Mouse (Mus musculus) liver, embryonic 11.5 days (tissue): ENCODE results near the gene Dscaml1. TPM values are rescaled to one million over a fixed set of nuclear protein-coding genes. Genes with fewer than 3 reads are reported as not detected.

Source experiments
- ATAC-seq: fragments of 200-750 bp; cut with Nextera tagmentation; replicated peaks from 2 replicates; pipeline ENCODE4 v1.8.0; 2017; ENCODE audit warnings: moderate number of reproducible peaks, mild to moderate bottlenecking, moderate TSS enrichment, moderate library complexity; ENCODE audit not compliant: low FRiP score
- DNase-seq: peaks from one replicate; pipeline ENCODE4 v3.0.0-alpha.2; 2017; ENCODE audit warnings: low spot score
- H3K27ac ChIP-seq: fragments of 300-500 bp; sonication (generic); 2 replicates; pipeline ENCODE4 v1.5.1; 2014; ENCODE audit warnings: mild to moderate bottlenecking, low read depth, low read length, control low read depth
- H3K27me3 ChIP-seq: fragments of 300-500 bp; sonication (generic); replicated peaks from 2 replicates; pipeline ENCODE4 v1.6.1; 2014; ENCODE audit warnings: low read length, mixed read lengths; ENCODE audit not compliant: control insufficient read depth, insufficient read depth
- H3K36me3 ChIP-seq: fragments of 300-500 bp; sonication (generic); 2 replicates; pipeline ENCODE4 v1.6.1; 2014; ENCODE audit warnings: mild to moderate bottlenecking, low read length, moderate library complexity, mixed read lengths; ENCODE audit not compliant: control insufficient read depth, insufficient read depth
- H3K4me1 ChIP-seq: fragments of 300-500 bp; sonication (generic); replicated peaks from 2 replicates; pipeline ENCODE4 v1.6.1; 2014; ENCODE audit warnings: low read length, mixed read lengths; ENCODE audit not compliant: control insufficient read depth, insufficient read depth
- H3K4me2 ChIP-seq: fragments of 300-500 bp; sonication (generic); 2 replicates; pipeline ENCODE4 v1.6.1; 2014; ENCODE audit warnings: mild to moderate bottlenecking, control low read depth, moderate library complexity
- H3K4me3 ChIP-seq: fragments of 300-500 bp; sonication (generic); 2 replicates; pipeline ENCODE4 v1.5.1; 2014; ENCODE audit warnings: low read depth, low read length, control low read depth
- H3K9ac ChIP-seq: fragments of 300-500 bp; sonication (generic); 2 replicates; pipeline ENCODE4 v1.6.1; 2014; ENCODE audit warnings: low read depth, low read length, control low read depth
- H3K9me3 ChIP-seq: fragments of 300-500 bp; sonication (generic); 2 replicates; pipeline ENCODE4 v1.6.1; 2016; ENCODE audit warnings: low read length, inconsistent platforms, mixed read lengths; ENCODE audit not compliant: control insufficient read depth
- WGBS: fragments of 180-500 bp; shearing (Covaris S2); extraction: QIAGEN DNeasy Blood & Tissue Kit; methylation state at CpG from one replicate; pipeline ENCODE4 v1.1.7; 2014; 5-methylcytosine and 5-hydroxymethylcytosine counted together
- polyA plus RNA-seq: library from polyadenylated mRNA; unstranded; fragments of >200 nt; fragmentation: Nextera tagmentation; extraction: Ambion mirVana; gene quantifications from 2 replicates; pipeline ENCODE4 v1.2.1, GENCODE M21; 2014

Gene Dscaml1
- polyA plus RNA-seq, 1 experiment from 2014 or later: 0.27 TPM

DNA sequence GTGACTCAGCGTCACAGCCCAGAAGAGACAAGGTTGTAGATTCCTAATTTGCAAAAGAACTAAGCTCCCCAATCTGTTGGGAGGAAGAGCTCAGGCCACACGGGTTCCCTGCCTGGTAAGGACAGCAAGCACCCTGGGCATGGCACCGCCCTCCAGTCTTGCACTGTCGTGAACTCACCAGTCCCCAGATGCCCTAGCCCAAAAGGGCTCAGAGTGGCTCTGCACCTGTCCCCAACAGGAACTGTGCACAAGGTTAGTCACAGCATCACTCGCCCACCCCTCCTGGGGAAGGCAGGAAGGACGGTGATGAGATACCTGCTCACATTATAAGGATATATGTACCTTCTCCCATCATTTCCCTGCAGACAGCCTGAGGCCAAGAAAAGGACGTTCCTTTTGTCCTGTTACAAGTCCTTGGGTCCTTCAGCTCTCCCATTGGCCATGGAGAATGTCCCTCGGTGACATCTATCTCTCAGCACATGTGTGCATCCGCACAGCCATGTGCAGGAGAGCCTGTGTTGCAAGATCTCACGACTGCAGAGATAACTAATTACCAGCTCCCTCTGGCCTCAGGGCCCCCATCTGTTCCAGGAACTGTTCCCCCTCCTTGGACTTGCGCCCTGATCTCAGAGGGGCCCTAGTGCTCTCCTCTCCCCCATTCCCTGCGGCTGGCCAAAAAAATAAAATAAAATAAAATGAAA is 312.7 kb downstream of the Dscaml1 start:
- no peaks in the 10 kb centered on the region for H3K36me3 ChIP-seq
- DNase-seq (no peak), ATAC-seq (no peak)
- H3K9me3 ChIP-seq: no peaks in the 10 kb centered on the region
- H3K27me3 ChIP-seq: no peaks in the 10 kb centered on the region
- H3K4me1 ChIP-seq: no peaks in the 10 kb centered on the region
- H3K4me2 ChIP-seq: no peak overlapping the region
- no peak overlapping the region for H3K9ac ChIP-seq
- H3K27ac ChIP-seq: no peak overlapping the region
- H3K4me3 ChIP-seq: no peak overlapping the region
- 64% methylated on average over 12 of the region's 12 CpGs for WGBS

DNA sequence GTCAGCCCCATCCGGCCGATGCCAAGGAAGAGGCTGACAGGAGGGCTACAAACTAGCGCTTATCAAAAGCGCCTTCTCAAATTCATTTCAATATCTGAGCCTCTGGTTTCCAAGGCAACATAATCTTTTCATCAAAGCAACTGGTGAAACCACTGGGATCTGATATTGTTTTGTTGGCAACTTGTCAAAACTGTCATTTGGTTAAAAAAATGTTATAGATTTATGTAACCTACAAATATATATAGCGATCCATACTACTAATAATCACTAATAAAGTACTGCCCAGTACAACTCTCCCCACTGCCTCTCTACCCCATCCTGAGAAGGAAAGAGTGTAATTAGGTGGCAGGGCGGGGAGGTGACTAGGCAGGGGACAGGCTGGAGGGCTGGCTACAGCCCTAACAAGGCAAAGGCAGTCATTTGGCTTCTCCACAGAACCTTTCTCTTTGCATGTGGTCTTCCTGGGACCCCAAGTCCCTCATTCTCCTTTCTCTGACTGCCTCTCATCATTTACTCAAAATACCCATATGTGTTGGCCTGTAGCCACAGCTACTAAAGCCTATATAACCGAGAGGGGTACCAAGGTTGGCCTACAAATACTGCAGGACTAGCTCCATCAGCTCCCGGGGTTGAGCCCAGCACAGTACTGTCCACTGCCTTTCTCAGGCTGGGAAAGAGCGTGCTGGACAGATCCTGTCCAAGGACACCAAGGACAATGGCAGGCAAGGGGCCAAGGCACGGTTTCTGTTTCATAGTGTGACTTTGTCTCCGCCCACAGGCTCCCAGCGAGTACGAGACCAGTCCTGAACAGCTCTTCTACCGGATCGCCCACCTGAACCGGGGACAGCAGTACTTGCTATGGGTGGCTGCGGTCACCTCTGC is 313.5 kb downstream of the Dscaml1 start:
- H3K4me1 ChIP-seq: no peaks in the 10 kb centered on the region
- WGBS: 71% methylated on average over 17 of the region's 17 CpGs
- no peaks in the 10 kb centered on the region for H3K36me3 ChIP-seq

DNA sequence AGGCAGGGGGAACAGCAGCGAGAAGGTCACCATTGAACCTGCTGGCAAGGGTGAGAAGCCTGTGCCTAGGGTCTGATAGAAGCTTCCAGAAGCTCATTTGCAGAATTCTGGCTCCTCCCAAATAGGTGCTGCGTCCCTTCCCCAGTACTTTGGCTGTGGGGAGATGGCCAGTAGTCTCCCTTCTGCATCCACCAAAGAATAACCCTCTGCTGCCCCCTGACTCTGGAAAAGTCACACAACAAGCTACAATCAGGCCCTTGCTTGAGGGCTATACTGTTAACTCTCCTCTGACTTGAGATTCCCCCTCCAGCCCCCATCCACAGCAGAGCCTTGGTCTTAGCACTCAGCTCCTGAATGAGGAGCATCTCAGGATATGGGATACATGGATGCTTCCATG is 314.2 kb downstream of the Dscaml1 start:
- no peak overlapping the region for H3K4me2 ChIP-seq
- no peak overlapping the region for H3K27ac ChIP-seq
- no peaks in the 10 kb centered on the region for H3K27me3 ChIP-seq
- WGBS: 78% methylated on average over 2 of the region's 2 CpGs
- no peaks in the 10 kb centered on the region for H3K36me3 ChIP-seq
- H3K9me3 ChIP-seq: no peaks in the 10 kb centered on the region
- no peak overlapping the region for H3K9ac ChIP-seq
- DNase-seq: no peak
- H3K4me1 ChIP-seq: no peaks in the 10 kb centered on the region
- H3K4me3 ChIP-seq: no peak overlapping the region
- ATAC-seq: no peak

More for the DNA sequence above, 313.5 kb downstream of the Dscaml1 start:
- no peak for DNase-seq
- no peaks in the 10 kb centered on the region for H3K27me3 ChIP-seq
- H3K9ac ChIP-seq: no peak overlapping the region
- ATAC-seq: no peak
- no peak overlapping the region for H3K4me2 ChIP-seq
- no peak overlapping the region for H3K27ac ChIP-seq
- H3K9me3 ChIP-seq: no peaks in the 10 kb centered on the region
- H3K4me3 ChIP-seq: no peak overlapping the region

DNA sequence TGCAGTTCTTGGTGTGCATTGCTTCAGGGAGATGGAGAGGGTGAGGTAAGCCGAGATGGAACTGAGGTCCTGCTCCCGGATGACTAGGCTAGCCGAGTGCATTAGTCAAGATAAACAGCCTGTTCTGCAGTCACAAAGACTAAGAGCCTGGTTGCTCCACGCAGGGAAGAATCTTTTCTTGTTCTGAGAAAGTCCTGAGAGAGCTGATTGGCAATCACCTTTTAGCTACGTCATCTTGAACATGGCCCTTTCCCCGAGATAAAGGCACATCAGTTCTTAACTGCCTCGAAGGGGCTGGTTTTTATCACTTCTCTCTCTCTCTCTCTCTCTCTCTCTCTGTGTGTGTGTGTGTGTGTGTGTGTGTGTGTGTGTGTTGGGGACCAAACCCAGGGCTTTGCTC is 319.0 kb downstream of the Dscaml1 start:
- 31% methylated on average over 7 of the region's 7 CpGs for WGBS
- Histone ChIP-seq H3K4me3 (no peak overlapping the region), H3K36me3 (no peaks in the 10 kb centered on the region), H3K4me1 (no peaks in the 10 kb centered on the region), H3K4me2 (no peak overlapping the region), H3K27me3 (no peaks in the 10 kb centered on the region), H3K27ac (no peak overlapping the region), H3K9ac (no peak overlapping the region), H3K9me3 (no peaks in the 10 kb centered on the region)
- no peak for ATAC-seq
- DNase-seq: no peak

DNA sequence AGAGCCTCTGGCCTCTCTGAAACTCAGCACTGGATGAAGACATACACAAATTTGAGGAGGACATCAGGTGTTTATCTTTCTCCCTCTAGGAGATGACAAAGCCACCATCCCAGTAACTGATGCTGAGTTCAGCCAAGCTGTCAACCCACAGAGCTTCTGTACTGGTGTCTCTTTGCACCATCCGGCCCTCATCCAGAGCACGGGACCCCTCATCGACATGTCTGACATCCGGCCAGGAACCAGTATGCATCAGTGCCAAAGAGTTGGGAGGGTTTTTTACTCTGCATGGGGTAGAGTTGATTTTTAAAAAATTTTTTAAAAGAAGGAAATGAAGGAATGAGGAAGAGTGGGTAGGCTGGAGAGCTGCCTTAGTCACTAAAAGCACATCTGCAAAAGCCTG is 323.5 kb downstream of the Dscaml1 start:
- no peak overlapping the region for H3K4me3 ChIP-seq
- ATAC-seq: no peak
- no peak overlapping the region for H3K27ac ChIP-seq
- H3K4me2 ChIP-seq: no peak overlapping the region
- no peaks in the 10 kb centered on the region for H3K4me1 ChIP-seq
- no peaks in the 10 kb centered on the region for H3K27me3 ChIP-seq
- WGBS: 84% methylated on average over 4 of the region's 4 CpGs
- H3K9me3 ChIP-seq: no peaks in the 10 kb centered on the region
- no peak for DNase-seq
- no peak overlapping the region for H3K9ac ChIP-seq
- H3K36me3 ChIP-seq: no peaks in the 10 kb centered on the region

DNA sequence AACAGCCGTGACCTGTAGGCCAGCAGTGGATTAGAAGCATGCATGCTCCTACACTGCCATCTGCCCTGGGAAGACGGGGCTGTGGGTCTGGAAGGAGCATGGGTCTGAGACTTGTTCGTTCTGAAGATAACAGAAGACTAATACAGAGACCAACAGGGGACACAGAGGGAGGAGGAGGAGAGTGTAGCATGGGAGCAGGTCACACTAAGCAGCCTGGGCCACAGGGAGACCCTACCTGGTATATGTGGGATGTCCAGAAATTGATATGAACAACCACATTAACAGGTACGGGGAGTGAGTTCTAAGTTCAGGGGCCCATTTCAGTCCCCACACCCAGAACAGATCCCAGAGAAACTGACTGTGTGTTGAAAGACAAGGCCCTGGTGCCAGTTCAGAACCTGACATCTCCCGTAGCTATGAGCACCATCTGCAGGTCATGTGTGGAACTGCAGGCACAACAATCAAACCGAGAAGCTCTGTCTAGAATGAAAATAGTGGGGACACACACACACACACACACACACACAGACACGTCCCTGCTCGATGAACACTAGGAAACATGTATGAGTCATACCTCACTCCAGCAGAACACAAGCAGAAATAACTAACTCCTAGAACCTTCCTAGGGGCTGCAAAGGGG is 328.1 kb downstream of the Dscaml1 start:
- 28% methylated on average over 8 of the region's 8 CpGs for WGBS
- Histone ChIP-seq H3K4me2 (no peak overlapping the region), H3K9me3 (no peaks in the 10 kb centered on the region), H3K4me1 (no peaks in the 10 kb centered on the region), H3K27me3 (no peaks in the 10 kb centered on the region), H3K9ac (no peak overlapping the region), H3K36me3 (no peaks in the 10 kb centered on the region), H3K4me3 (no peak overlapping the region), H3K27ac (no peak overlapping the region)
- DNase-seq: peak; percentile 46
- no peak for ATAC-seq

DNA sequence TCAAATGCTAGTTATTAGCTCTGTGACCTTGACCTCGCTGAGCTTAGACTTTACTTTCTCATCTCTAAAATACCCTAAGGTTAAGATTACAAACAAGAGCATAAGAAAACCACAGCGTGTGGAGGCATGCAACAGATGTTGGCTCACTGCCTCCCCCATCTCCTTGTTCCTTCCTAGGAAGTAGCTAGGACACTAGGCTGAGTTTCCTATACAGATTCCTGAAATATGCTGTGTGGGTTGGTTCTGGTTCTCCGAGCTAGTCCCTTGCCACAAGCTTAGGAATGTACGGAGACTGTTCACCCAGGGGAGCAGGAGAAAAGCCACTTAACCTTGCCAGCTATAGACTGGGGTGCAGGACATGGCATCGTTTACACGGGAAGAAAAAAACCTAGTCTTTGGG is 339.8 kb downstream of the Dscaml1 start:
- Histone ChIP-seq H3K27ac (no peak overlapping the region), H3K4me1 (no peaks in the 10 kb centered on the region), H3K4me2 (no peak overlapping the region), H3K9ac (no peak overlapping the region), H3K9me3 (no peaks in the 10 kb centered on the region), H3K36me3 (no peaks in the 10 kb centered on the region), H3K4me3 (no peak overlapping the region), H3K27me3 (no peaks in the 10 kb centered on the region)
- no peak for DNase-seq
- ATAC-seq: no peak
- 82% methylated on average over 6 of the region's 6 CpGs for WGBS

DNA sequence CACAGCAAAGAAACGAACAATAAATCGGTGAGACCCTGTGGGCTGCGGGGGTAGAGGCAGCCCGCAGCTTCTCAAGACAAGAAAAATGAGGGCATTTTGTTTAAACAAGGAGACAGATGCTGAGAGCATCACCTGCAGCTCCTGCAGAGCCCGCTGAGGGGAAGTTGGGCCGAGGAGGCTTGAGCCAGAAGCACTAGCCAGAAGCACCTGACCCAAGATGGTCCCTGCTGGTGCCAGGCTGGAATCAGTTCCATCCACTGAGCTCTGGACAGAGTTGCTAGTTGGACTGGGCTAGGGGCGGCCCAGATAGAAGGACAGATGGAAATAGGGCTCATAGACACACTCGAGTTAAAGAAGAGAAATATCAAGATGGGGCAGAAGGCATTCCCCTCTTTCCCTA is 340.7 kb downstream of the Dscaml1 start:
- Histone ChIP-seq H3K27me3 (no peaks in the 10 kb centered on the region), H3K27ac (no peak overlapping the region), H3K9me3 (no peaks in the 10 kb centered on the region), H3K9ac (no peak overlapping the region), H3K4me1 (no peaks in the 10 kb centered on the region), H3K4me2 (no peak overlapping the region), H3K4me3 (no peak overlapping the region), H3K36me3 (no peaks in the 10 kb centered on the region)
- WGBS: 85% methylated on average over 8 of the region's 8 CpGs
- DNase-seq (no peak), ATAC-seq (no peak)
